Mouse (Mus musculus) myocyte (in vitro differentiated cells): ENCODE measurements around the gene Zfp410. TPM values are rescaled to one million over a fixed set of nuclear protein-coding genes. Genes with fewer than 3 reads are reported as not detected.

Source experiments
- H3K27me3 ChIP-seq: one replicate; pipeline ENCODE4 v1.6.1; 2011; ENCODE audit not compliant: control insufficient read depth, insufficient read depth, insufficient read length
- H3K36me3 ChIP-seq: one replicate; pipeline ENCODE4 v1.6.1; 2011; ENCODE audit not compliant: control insufficient read depth, insufficient read depth
- H3K4me2 ChIP-seq: one replicate; pipeline ENCODE4 v1.6.1; 2011; ENCODE audit warnings: low read depth, control low read depth
- H3K4me3 ChIP-seq: one replicate; pipeline ENCODE4 v1.5.1; 2011; ENCODE audit warnings: mild to moderate bottlenecking, control low read depth, moderate library complexity
- H3K79me2 ChIP-seq: one replicate; pipeline ENCODE4 v1.6.1; 2011; ENCODE audit not compliant: control insufficient read depth, insufficient read depth
- H3ac ChIP-seq: one replicate; pipeline ENCODE4 v1.6.1; 2011; ENCODE audit not compliant: control insufficient read depth, insufficient read length
- CEBPB ChIP-seq: IDR thresholded peaks from 2 replicates; pipeline ENCODE4 v1.6.1; 2011; ENCODE audit warnings: mild to moderate bottlenecking, moderate library complexity; ENCODE audit not compliant: poor library complexity, insufficient read depth, severe bottlenecking
- E2F4 ChIP-seq: IDR thresholded peaks from one replicate; pipeline ENCODE4 v1.6.1; 2011; ENCODE audit warnings: mild to moderate bottlenecking, control low read depth, moderate library complexity; ENCODE audit not compliant: insufficient read depth
- MAX ChIP-seq: IDR thresholded peaks from one replicate; pipeline ENCODE4 v1.6.1; 2011; ENCODE audit warnings: low read depth, mild to moderate bottlenecking, control low read depth
- MYOD1 ChIP-seq, 3 experiments: IDR thresholded peaks; one replicate each; pipeline ENCODE4 v1.6.1; 2011; ENCODE audit warnings: control low read depth in 2 of 3, low read depth in 2 of 3, mild to moderate bottlenecking in 2 of 3, moderate library complexity in 1 of 3; ENCODE audit not compliant: insufficient read length in 2 of 3, control insufficient read depth in 1 of 3
- MYOG ChIP-seq, 3 experiments: IDR thresholded peaks; one replicate each; pipeline ENCODE4 v1.6.1; 2011; ENCODE audit warnings: control low read depth in 2 of 3, low read depth in 2 of 3, mild to moderate bottlenecking in 2 of 3; ENCODE audit not compliant: insufficient read length in 2 of 3, control insufficient read depth in 1 of 3, insufficient read depth in 1 of 3
- POLR2A ChIP-seq: IDR thresholded peaks from one replicate; pipeline ENCODE4 v1.6.1; 2011; ENCODE audit warnings: low read depth, mild to moderate bottlenecking, control low read depth, moderate library complexity; ENCODE audit not compliant: insufficient read length
- POLR2AphosphoS2 ChIP-seq: IDR thresholded peaks from one replicate; pipeline ENCODE4 v1.6.1; 2011; ENCODE audit warnings: low read depth, control low read depth; ENCODE audit not compliant: insufficient read length
- REST ChIP-seq: IDR thresholded peaks from one replicate; pipeline ENCODE4 v1.6.1; 2011; ENCODE audit warnings: mild to moderate bottlenecking, control low read depth, moderate library complexity; ENCODE audit not compliant: insufficient read depth, insufficient read length
- SRF ChIP-seq: IDR thresholded peaks from one replicate; pipeline ENCODE4 v1.6.1; 2011; ENCODE audit warnings: low read depth; ENCODE audit not compliant: control insufficient read depth, insufficient read length
- TCF12 ChIP-seq: IDR thresholded peaks from one replicate; pipeline ENCODE4 v1.6.1; 2011; ENCODE audit warnings: mild to moderate bottlenecking, control low read depth; ENCODE audit not compliant: poor library complexity, insufficient read depth, severe bottlenecking
- TCF3 ChIP-seq: IDR thresholded peaks from one replicate; pipeline ENCODE4 v1.6.1; 2011; ENCODE audit warnings: low read depth, control low read depth; ENCODE audit not compliant: insufficient read length
- USF1 ChIP-seq: IDR thresholded peaks from one replicate; pipeline ENCODE4 v1.6.1; 2011; ENCODE audit warnings: low read depth, mild to moderate bottlenecking, control low read depth, moderate library complexity
- polyA plus RNA-seq: library from polyadenylated mRNA; unstranded; fragments of >200 nt; fragmentation: generic; extraction: Trizol; gene quantifications from one replicate; pipeline ENCODE4 v1.2.1, GENCODE M21; 2012; ENCODE audit warnings: missing spikeins

Zfp410 gene
- polyA plus RNA-seq, 1 experiment = 18.7 TPM

DNA sequence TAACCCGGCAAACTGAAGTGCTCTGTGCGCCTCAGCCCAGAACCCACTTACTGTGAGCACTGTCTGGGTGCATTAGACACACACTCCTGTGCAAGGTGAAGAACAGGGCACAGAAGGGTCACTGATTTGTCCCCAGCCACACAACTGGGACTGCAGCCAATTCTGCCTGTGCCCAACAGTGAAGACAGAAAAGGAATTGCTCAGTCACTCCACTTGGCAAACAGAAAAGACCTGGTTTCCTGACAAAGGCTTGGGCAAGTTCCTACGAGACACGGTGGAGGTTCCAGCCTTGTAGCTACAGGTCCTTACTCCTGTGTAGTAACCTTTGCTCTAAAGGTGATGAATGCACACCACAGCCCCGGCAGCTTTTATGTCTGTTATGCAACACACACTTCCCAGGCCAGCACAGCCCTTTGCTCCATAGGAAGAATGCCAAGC is 68.0 kb downstream of the Zfp410 start:
- TF ChIP-seq MYOG (IDR thresholded peaks at IDR 0.05; ENCODE audit: control insufficient read depth in 1 of 3, insufficient read depth in 1 of 3, insufficient read length in 2 of 3, low read depth in 2 of 3) (no peak), USF1 (no peak), TCF3 (no peak), MYOD1 (IDR thresholded peaks at IDR 0.05; ENCODE audit: control insufficient read depth in 1 of 3, insufficient read length in 2 of 3, low read depth in 2 of 3) (no peak), SRF (no peak), CEBPB (no peak), POLR2AphosphoS2 (no peak), TCF12 (no peak), MAX (no peak), E2F4 (no peak), REST (no peak), POLR2A (no peak)
- Histone ChIP-seq H3K4me3 (no peak overlapping the region), H3K27me3 (no peaks in the 10 kb centered on the region), H3K79me2 (no peaks in the 10 kb centered on the region), H3K4me2 (no peak overlapping the region), H3K36me3 (no peaks in the 10 kb centered on the region), H3ac (no peak overlapping the region)

- H3K27me3 ChIP-seq = no peaks in the 10 kb centered on the region
These were observed 68.8 kb downstream of the Zfp410 start for GRCm38 (mm10) chr12:84385408-84385807.

DNA sequence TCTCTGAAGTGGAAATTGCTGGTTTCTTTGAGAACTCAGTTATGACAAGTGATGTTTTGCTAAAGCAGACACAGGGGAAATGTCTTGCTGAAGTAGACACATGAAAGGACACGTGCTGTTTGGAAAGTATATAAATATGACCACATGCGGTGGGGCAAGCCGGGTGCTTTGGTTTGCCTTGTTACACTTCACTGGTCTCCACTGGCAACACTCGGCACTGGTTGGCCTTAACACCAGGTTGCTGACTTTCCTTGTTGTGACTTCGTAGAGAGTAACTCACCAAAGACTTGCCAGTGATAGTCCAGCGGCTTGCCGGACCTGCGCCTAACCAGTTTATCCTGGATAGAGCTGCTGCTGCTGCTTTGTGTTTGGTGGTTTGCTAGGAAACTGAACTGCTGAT is 71.4 kb downstream of the Zfp410 start:
- Histone ChIP-seq H3K79me2 (no peaks in the 10 kb centered on the region), H3ac (no peak overlapping the region), H3K4me2 (no peak overlapping the region), H3K36me3 (no peaks in the 10 kb centered on the region), H3K4me3 (no peak overlapping the region), H3K27me3 (no peaks in the 10 kb centered on the region)
- no peak for TF ChIP-seq CEBPB
- no peak for TF ChIP-seq SRF
- TF ChIP-seq MAX = no peak
- no peak for TF ChIP-seq POLR2AphosphoS2
- no peak for TF ChIP-seq MYOG (IDR thresholded peaks at IDR 0.05; ENCODE audit: control insufficient read depth in 1 of 3, insufficient read depth in 1 of 3, insufficient read length in 2 of 3, low read depth in 2 of 3)
- no peak for TF ChIP-seq E2F4
- no peak for TF ChIP-seq POLR2A
- no peak for TF ChIP-seq TCF12
- no peak for TF ChIP-seq MYOD1 (IDR thresholded peaks at IDR 0.05; ENCODE audit: control insufficient read depth in 1 of 3, insufficient read length in 2 of 3, low read depth in 2 of 3)
- no peak for TF ChIP-seq USF1
- TF ChIP-seq TCF3 = no peak
- no peak for TF ChIP-seq REST

More at GRCm38 (mm10) chr12:84385408-84385807, 68.8 kb downstream of the Zfp410 start:
- no peak overlapping the region for H3ac ChIP-seq
- no peaks in the 10 kb centered on the region for H3K79me2 ChIP-seq
- TF ChIP-seq POLR2A = no peak
- TF ChIP-seq MYOG (IDR thresholded peaks at IDR 0.05; ENCODE audit: control insufficient read depth in 1 of 3, insufficient read depth in 1 of 3, insufficient read length in 2 of 3, low read depth in 2 of 3) = no peak
- no peak for TF ChIP-seq SRF
- TF ChIP-seq REST = no peak
- no peak for TF ChIP-seq MYOD1 (IDR thresholded peaks at IDR 0.05; ENCODE audit: control insufficient read depth in 1 of 3, insufficient read length in 2 of 3, low read depth in 2 of 3)
- no peak for TF ChIP-seq E2F4
- TF ChIP-seq MAX = no peak
- TF ChIP-seq POLR2AphosphoS2 = no peak
- no peak for TF ChIP-seq TCF12
- TF ChIP-seq CEBPB = no peak
- no peak for TF ChIP-seq USF1
- TF ChIP-seq TCF3 = no peak
- no peak overlapping the region for H3K4me2 ChIP-seq
- no peak overlapping the region for H3K4me3 ChIP-seq
- no peaks in the 10 kb centered on the region for H3K36me3 ChIP-seq

DNA sequence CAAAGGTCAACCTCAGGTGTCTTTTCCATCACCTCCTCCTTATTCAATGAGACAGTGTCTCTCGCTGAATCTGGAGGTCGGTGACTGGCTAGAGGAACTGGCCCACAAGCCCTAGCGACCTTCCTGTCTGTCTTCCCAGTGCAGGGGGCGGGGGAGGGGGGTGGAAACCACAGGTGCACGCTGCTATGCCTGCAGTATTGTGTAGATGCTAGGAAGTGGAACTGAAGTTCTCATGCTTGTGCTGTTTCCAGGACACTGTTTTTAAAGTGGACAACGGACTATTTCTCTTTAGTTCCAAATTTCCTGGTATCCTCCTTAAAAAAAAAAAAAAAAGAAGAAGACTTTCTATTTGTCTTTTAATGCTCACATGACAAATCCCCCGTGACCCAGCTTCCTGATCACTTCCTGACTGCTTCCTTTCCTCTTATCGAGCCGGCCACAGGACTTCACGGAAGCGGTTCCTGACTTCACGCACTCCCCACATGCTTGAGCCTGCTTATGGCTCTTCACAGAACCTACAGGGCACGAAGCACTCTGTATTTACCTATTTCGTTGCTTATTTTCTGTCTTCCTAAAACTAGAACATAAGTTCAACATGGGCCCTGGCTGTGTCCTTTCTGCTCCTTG is 72.2 kb downstream of the Zfp410 start:
- Histone ChIP-seq H3K27me3 (no peaks in the 10 kb centered on the region), H3K4me2 (no peak overlapping the region), H3K36me3 (no peaks in the 10 kb centered on the region), H3ac (no peak overlapping the region), H3K79me2 (no peaks in the 10 kb centered on the region), H3K4me3 (no peak overlapping the region)
- no peak for TF ChIP-seq TCF12
- no peak for TF ChIP-seq SRF
- TF ChIP-seq MAX = no peak
- TF ChIP-seq USF1 = no peak
- no peak for TF ChIP-seq TCF3

GRCm38 (mm10) chr12:84390336-84390735 is 73.7 kb downstream of the Zfp410 start:
- H3K4me2 ChIP-seq = no peak overlapping the region
- H3K27me3 ChIP-seq = no peaks in the 10 kb centered on the region
- no peak overlapping the region for H3ac ChIP-seq
- no peaks in the 10 kb centered on the region for H3K79me2 ChIP-seq
- TF ChIP-seq MAX (no peak), REST (no peak), USF1 (no peak), POLR2AphosphoS2 (no peak), CEBPB (no peak), TCF12 (no peak), TCF3 (no peak), POLR2A (no peak), SRF (no peak), MYOG (IDR thresholded peaks at IDR 0.05; ENCODE audit: control insufficient read depth in 1 of 3, insufficient read depth in 1 of 3, insufficient read length in 2 of 3, low read depth in 2 of 3) (no peak), MYOD1 (IDR thresholded peaks at IDR 0.05; ENCODE audit: control insufficient read depth in 1 of 3, insufficient read length in 2 of 3, low read depth in 2 of 3) (no peak), E2F4 (no peak)
- no peak overlapping the region for H3K4me3 ChIP-seq
- no peaks in the 10 kb centered on the region for H3K36me3 ChIP-seq
